Mouse (Mus musculus): ENCODE data around the gene Gm20479.

- TF ChIP-seq CTCF (IDR thresholded peaks at IDR 0.05; ENCODE audit: control insufficient read depth, insufficient read depth, insufficient read length): no peak
- no peak for TF ChIP-seq MAX (IDR thresholded peaks at IDR 0.05)
- TF ChIP-seq MYOG (IDR thresholded peaks at IDR 0.05; ENCODE audit: control insufficient read depth, extremely low read depth, insufficient read length): no peak
Observed at GRCm38 (mm10) chr7:27319411-27319810, 37.8 kb downstream of the Gm20479 start.

Data from C2C12 (cell line).